Mouse (Mus musculus) CH12.LX (cell line): ENCODE results near the gene Mrpl39. TPM values are rescaled to one million over a fixed set of nuclear protein-coding genes. Genes with fewer than 3 reads are reported as not detected.

Experiments
- DNase-seq: peaks from one replicate; pipeline ENCODE4 v3.0.0-alpha.2; 2013; ENCODE audit errors: extremely low read depth
- H3K27ac ChIP-seq: 2 replicates; pipeline ENCODE4 v1.5.1; 2012; ENCODE audit warnings: low read depth, mild to moderate bottlenecking, control low read depth, moderate library complexity; ENCODE audit not compliant: insufficient read depth
- H3K27me3 ChIP-seq: replicated peaks from 2 replicates; pipeline ENCODE3; 2012; ENCODE audit warnings: inconsistent platforms
- H3K36me3 ChIP-seq, 2 experiments: replicated peaks in 1 of 2; 2 replicates each; pipeline versions ENCODE3 to v1.6.1; 2012; ENCODE audit warnings: inconsistent platforms in 1 of 2, low read length in 1 of 2, mild to moderate bottlenecking in 1 of 2, mixed read lengths in 1 of 2, moderate library complexity in 1 of 2; ENCODE audit not compliant: control insufficient read depth in 1 of 2, insufficient read depth in 1 of 2
- H3K4me1 ChIP-seq, 2 experiments: 2 replicates each; pipeline ENCODE4 v1.6.1; 2012; ENCODE audit warnings: inconsistent platforms in 1 of 2, moderate library complexity in 1 of 2; ENCODE audit not compliant: insufficient read depth in 2 of 2, control insufficient read depth in 1 of 2
- H3K4me2 ChIP-seq: 2 replicates; pipeline ENCODE4 v1.6.1; 2012; ENCODE audit warnings: low read depth, mild to moderate bottlenecking, control low read depth; ENCODE audit not compliant: poor library complexity, insufficient read depth, severe bottlenecking
- H3K4me3 ChIP-seq, 3 experiments: fragments of 150-350 bp in 1 of 3; sonication (generic) in 1 of 3; replicated peaks in 1 of 3; 2 replicates each; pipeline versions ENCODE3 to v1.5.1; 2011 to 2012; ENCODE audit warnings: low read depth in 2 of 3, low read length in 2 of 3, mild to moderate bottlenecking in 2 of 3, moderate library complexity in 2 of 3, control low read depth in 1 of 3, improper control_type of control experiment in 1 of 3, inconsistent platforms in 1 of 3, mixed read lengths in 1 of 3; ENCODE audit not compliant: poor library complexity in 1 of 3
- H3K79me2 ChIP-seq: replicated peaks from 2 replicates; pipeline ENCODE4 v1.6.1; 2012; ENCODE audit warnings: mild to moderate bottlenecking, moderate library complexity; ENCODE audit not compliant: control insufficient read depth, poor library complexity, insufficient read depth, severe bottlenecking; ENCODE audit errors: extremely low read depth
- H3K9ac ChIP-seq: 2 replicates; pipeline ENCODE4 v1.6.1; 2012; ENCODE audit warnings: low read depth, mild to moderate bottlenecking, control low read depth, moderate library complexity; ENCODE audit not compliant: insufficient read depth
- H3K9me3 ChIP-seq: replicated peaks from 2 replicates; pipeline ENCODE3; 2012; ENCODE audit warnings: low read length, inconsistent platforms, mixed read lengths
- BHLHE40 ChIP-seq: IDR thresholded peaks from 2 replicates; pipeline ENCODE4 v1.6.1; 2011; ENCODE audit warnings: mild to moderate bottlenecking, low read depth, low read length, improper control_type of control experiment
- CHD1 ChIP-seq: IDR thresholded peaks from 2 replicates; pipeline ENCODE4 v1.6.1; 2012; ENCODE audit warnings: low read depth, low read length, improper control_type of control experiment, inconsistent platforms
- CHD2 ChIP-seq: IDR thresholded peaks from 2 replicates; pipeline ENCODE4 v1.6.1; 2011; ENCODE audit warnings: low read length, improper control_type of control experiment
- ELF1 ChIP-seq: IDR thresholded peaks from 2 replicates; pipeline ENCODE4 v1.6.1; 2014; ENCODE audit warnings: low read depth, mild to moderate bottlenecking, inconsistent platforms, low read length, improper control_type of control experiment
- ETS1 ChIP-seq: conservative IDR thresholded peaks from 2 replicates; pipeline ENCODE4 v1.6.1; 2012; ENCODE audit warnings: low read depth, mild to moderate bottlenecking, inconsistent platforms, low read length, improper control_type of control experiment, moderate library complexity
- MAX ChIP-seq: IDR thresholded peaks from 2 replicates; pipeline ENCODE4 v1.6.1; 2011; ENCODE audit warnings: low read length, improper control_type of control experiment
- MYC ChIP-seq: IDR thresholded peaks from 2 replicates; pipeline ENCODE4 v1.6.1; 2011; ENCODE audit warnings: low read depth, mild to moderate bottlenecking, improper control_type of control experiment, low read length
- RAD21 ChIP-seq: IDR thresholded peaks from 2 replicates; pipeline ENCODE4 v1.6.1; 2011; ENCODE audit warnings: low read depth, mild to moderate bottlenecking, low read length, improper control_type of control experiment, moderate library complexity
- TBP ChIP-seq: conservative IDR thresholded peaks from 2 replicates; pipeline ENCODE4 v1.6.1; 2011; ENCODE audit warnings: low read depth, low read length, improper control_type of control experiment
- TCF12 ChIP-seq: IDR thresholded peaks from 2 replicates; pipeline ENCODE4 v1.6.1; 2014; ENCODE audit warnings: low read depth, mild to moderate bottlenecking, inconsistent platforms, low read length, improper control_type of control experiment
- USF1 ChIP-seq: IDR thresholded peaks from 2 replicates; pipeline ENCODE4 v1.6.1; 2014; ENCODE audit warnings: low read depth, mild to moderate bottlenecking, inconsistent platforms, low read length, improper control_type of control experiment
- ZC3H11A ChIP-seq: IDR thresholded peaks from 2 replicates; pipeline ENCODE4 v1.6.1; 2012; ENCODE audit warnings: low read depth, mild to moderate bottlenecking, inconsistent platforms, low read length, improper control_type of control experiment
- dilution Hi-C: fragments of 300-500 bp; cut with MboI; formaldehyde crosslinking; loops from 2 replicates; pipeline ENCODE4 v1.14.3; 2020; ENCODE audit warnings: low sequenced_read_pairs; ENCODE audit not compliant: extremely low pct_unique_long_range_greater_than_20kb, extremely low pct_ligation_motif_present
- in situ Hi-C: fragments of 300-500 bp; cut with MboI; formaldehyde crosslinking; loops from 3 replicates; pipeline ENCODE4 v1.14.3; 2019; ENCODE audit warnings: low sequenced_read_pairs, low pct_ligation_motif_present, low pct_unique_long_range_greater_than_20kb, mixed read lengths
- polyA plus RNA-seq: library from polyadenylated mRNA; unstranded; fragments of >175 nt; gene quantifications from 2 replicates; pipeline ENCODE4 v1.2.1, GENCODE M21; 2012; ENCODE audit warnings: low read depth; ENCODE audit not compliant: insufficient read length
- total RNA-seq, 2 experiments: library from RNA; depleted of rRNA; stranded (reverse); fragments of 300-350 nt in 1 of 2; fragments of >200 nt in 1 of 2; gene quantifications; 2 replicates each; pipeline ENCODE4 v1.2.3; 2012 to 2014

The Mrpl39 gene
- total and polyA plus RNA-seq, 3 experiments = 102 to 123 (median 110) TPM

- in situ Hi-C loops (loop anchor here (5.0 kb wide), 1 partner anchor 33 kb away; no protein-coding TSS in a partner anchor), dilution Hi-C loops (no loop called here)
- no peak within 1 kb of the TSS for H3K9ac ChIP-seq
- H3K36me3 ChIP-seq = peaks cover 0 to 2% of the 10 kb centered on the region in 2 experiments
- H3K9me3 ChIP-seq = no peaks in the 10 kb centered on the region
- no peak within 1 kb of the TSS for H3K4me3 ChIP-seq
- no peak within 1 kb of the TSS for H3K4me2 ChIP-seq
- H3K27me3 ChIP-seq = no peaks in the 10 kb centered on the region
- no peak for DNase-seq
- H3K4me1 ChIP-seq = no peaks in the 10 kb centered on the region
- H3K79me2 ChIP-seq = no peaks in the 10 kb centered on the region
- no peak for TF ChIP-seq CHD1
- no peak for TF ChIP-seq ZC3H11A
- no peak for TF ChIP-seq CHD2
- no peak for TF ChIP-seq ELF1
- no peak for TF ChIP-seq MAX
- TF ChIP-seq ETS1 = no peak
- no peak for TF ChIP-seq TBP
- TF ChIP-seq BHLHE40 = no peak
- no peak for TF ChIP-seq TCF12
- TF ChIP-seq MYC = no peak
- TF ChIP-seq USF1 = no peak
- TF ChIP-seq, all 38 proteins: peak for 0
- H3K27ac ChIP-seq = no peak within 1 kb of the TSS
Observed at GRCm38 (mm10) chr16:84774003-84774703, 38.6 kb upstream of the Mrpl39 start, which contains the start of gene Jam2. TSS of gene Jam2 (plus strand) at chr16:84774123.

DNA sequence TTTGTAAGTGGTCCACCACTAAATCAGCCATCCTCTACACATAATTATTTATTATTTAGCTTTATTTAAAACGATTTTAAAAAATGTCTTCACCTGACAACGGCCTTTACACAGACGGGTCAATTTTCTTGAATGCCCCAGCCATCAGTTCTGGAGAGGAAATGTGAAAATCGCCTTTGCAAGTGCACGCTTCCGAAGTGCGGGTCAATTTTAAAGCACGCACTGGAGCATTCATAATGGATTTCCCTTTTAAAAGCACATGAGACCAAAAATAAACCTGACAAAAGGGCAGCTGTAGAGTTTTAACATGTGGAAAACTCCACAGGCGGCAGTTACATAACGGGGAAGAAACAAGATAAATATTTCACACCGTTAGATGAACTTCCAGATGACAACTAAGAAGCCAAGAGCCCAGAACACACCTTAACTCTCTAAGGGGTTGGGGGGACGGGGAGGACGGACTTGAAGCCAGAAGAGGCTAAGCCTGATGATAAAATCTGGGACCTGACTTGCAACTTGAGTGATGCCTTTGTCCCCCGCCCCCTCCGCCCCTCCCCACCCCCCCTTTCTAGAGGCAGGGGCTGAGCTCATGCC is 37.8 kb upstream of the Mrpl39 start:
- in situ Hi-C loops (loop anchor here (5.0 kb wide), 1 partner anchor 34 kb away; no protein-coding TSS in a partner anchor), dilution Hi-C loops (no loop called here)
- Histone ChIP-seq H3K27me3 (no peaks in the 10 kb centered on the region), H3K4me2 (no peak overlapping the region), H3K4me3 (no peak overlapping the region), H3K9ac (no peak overlapping the region), H3K36me3 (peaks cover 0 to 2% of the 10 kb centered on the region in 2 experiments), H3K79me2 (no peaks in the 10 kb centered on the region), H3K9me3 (no peaks in the 10 kb centered on the region), H3K27ac (no peak overlapping the region), H3K4me1 (no peaks in the 10 kb centered on the region)
- TF ChIP-seq RAD21 (no peak), TBP (no peak)
- DNase-seq = no peak
